Mouse (Mus musculus): ENCODE data around the gene Ndufs4.
"Not testable (repeated sequence)": the region's sequence is repeated elsewhere in the genome, so short reads cannot be mapped to it uniquely, and the experiment has no call there.

The Ndufs4 gene

DNA sequence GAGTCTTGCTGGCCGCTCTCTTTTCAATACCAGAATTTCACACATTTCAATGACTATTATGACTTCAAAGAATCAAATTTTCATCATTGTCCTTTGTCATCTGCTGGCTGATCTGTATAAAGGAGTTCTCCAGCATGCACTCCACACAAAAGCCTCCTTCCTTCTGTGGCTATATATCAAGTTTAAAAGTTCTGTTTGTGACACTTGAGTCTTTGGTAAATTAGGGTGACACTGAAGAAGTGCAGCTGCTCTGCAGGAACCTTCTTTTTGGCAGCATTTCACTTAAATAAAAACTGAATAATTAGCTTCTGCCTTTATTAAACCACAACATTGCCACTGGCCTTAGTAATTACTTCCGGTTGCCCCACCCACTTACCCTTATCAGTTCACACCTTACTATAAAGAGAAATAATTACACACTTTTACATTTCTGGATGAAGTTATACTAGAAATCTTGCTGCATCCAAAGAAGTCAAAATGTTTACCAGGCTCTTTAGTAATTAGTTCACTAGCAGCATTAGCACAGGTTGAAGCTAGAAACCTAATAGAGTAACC lies 68.1 kb downstream of the Ndufs4 start:
- peak; percentile 18 for DNase-seq

DNA sequence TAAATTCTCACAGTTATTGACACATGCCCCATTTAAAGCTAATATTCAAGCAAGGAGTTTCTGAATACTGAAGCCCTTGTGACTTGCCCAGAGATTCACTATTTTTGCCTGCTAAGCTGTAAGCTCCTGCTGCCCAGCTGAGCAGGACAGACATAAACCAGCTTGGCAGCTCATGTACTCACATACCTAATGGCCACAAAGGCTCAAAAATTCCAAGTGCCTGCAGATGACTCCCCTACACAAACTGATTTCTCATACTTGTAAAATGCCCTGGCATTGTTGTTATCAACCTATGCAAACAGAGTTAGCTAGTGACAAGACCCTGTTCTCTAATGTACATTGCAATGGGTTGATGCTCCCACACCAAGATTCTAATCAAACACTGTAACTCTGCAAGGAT lies 68.9 kb downstream of the Ndufs4 start:
- DNase-seq: no peak

DNA sequence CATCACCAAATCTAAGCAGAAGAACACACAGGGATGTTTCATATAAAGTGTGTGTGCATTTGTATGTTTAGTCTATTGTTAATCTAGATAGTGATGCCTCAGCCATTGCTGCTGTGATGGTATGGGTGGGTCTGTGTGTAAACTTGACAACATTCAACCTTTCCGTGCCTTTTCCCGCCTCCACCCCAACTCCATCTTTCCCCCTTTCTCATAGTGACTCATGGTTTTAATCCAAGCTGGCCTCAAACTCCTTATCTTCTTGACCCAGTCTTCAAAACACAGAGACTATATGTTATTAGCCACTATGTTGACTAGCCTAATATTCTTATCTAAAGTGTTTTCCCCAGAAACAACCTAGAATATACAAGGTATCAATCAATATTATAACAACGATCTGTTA lies 72.7 kb downstream of the Ndufs4 start:
- DNase-seq: no peak

DNA sequence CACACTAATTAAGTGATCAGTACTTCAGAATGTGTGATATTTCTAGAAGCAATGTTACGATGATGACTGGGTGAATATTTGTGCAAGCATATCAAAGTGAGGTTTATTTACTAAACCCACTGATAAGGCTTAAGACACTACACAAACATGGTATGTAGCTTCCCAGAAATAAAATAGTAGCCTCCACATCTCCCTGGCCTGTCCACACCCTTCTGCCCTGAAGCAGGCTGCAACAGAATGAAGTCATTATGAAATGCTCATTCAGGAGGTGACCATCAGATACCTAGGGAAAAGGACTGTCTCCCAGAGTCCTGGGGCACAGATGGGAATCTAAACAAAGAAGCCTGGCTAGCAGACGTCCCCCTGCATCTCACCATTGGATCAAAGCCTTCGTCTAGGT lies 73.1 kb downstream of the Ndufs4 start:
- no peak for DNase-seq

DNA sequence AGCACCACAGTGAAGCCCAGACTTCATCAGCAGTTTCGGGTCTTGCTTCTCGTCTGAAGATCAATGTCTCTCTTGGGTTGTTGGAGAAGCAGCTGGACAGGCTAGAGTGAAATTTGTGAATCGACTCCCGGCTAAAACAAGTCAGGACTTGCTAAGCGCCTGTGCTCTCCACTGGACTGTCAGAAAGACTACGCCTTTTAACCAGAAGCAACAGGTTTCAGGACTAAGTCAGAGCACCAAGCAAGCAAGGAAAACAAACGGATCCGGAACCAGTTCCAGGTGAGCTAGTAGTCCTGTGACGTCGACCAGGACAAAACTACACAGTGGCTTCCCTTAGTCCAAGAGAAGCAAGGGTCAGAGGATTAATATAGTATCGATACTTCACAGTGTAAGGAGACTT lies 77.5 kb downstream of the Ndufs4 start:
- DNase-seq: no peak

DNA sequence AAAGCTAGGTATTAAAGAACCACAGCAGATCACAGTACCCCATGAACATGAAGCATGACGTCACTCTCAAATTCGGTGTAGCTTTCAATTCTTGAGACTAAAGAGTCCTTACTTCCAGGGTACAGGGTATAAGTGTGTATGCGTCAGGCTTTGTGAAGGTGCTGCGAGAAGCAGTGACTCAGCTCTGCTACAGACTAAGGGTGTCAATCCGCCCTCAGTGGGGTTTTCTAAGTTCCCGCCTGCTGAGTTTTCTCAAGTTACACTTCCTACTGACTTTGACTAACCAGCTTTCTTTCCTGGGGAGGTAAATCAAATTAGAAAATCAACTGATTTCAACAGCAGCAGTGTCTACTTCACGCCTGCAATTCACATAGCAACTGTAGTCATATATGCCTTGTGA lies 83.4 kb downstream of the Ndufs4 start:
- DNase-seq: no peak

DNA sequence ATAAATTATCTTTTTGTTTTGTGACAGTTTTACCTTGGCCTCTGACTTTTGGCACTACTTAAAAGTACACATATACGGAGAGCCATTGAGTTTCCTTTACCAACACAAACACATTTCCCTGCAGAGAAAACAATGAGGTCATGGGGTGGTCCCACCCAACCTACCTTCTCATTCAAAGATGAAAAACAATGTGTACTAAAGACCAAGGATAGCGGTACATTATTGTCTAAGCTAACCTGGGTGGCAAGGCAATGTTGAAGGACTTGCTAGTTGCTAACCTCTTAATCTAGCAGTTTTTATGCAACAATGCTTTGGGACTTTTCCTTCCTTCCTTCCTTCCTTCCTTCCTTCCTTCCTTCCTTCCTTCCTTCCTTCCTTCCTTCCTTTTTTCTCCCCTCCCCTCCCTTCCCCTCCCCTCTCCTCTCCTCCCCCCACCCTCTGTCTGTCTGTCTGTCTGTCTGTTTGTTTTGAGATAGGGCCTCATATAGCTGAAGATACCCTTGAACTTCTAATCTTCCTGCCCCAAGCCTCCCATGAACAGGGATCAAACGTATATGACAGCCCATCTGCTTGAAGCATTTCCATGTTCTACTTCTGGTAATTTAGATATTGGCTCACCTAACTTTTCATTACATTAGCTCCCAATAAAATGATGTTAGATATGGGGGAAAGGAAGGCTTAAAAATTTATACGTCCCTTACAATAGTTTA lies 84.4 kb downstream of the Ndufs4 start:
- DNase-seq: no peak

DNA sequence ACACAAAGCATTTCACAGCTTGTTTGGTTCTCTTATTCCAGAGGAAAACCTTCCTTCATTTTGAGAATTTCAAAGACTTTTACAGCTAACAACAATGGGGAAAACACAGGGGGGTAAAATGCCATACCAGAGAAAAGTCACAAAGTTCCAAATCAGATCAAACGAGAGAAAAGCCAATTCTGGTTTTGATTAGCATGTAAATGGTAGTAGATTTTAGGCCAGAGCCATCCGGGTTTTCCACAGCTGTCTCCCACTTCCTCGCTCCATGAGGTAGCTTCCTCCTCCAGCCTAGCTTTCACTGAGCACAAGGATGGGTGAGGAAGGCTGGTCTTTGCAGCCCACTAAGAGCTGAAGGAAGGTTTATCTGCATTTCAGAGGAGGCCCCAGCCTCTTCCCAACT lies 90.3 kb downstream of the Ndufs4 start:
- no peak for DNase-seq

DNA sequence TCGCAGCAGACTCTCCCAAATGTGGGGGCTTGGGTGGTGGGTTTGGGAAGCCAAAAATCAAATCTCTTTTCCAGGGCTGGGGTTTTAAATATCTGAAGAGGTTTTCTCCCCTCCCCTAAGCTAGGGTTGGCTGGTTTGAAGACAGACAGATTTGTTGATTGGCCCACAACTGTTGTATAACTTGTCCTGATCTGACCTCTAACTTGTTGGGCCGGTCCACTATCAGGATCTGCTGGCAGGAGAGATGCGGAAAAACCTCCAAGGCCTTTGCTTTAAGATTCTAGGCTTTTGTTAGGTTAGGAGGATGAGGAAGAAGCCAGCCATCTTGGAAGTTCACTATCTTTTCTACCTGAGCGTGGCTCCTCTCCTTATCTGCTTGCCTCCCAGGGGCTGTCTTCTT lies 91.5 kb downstream of the Ndufs4 start:
- no peak for DNase-seq

DNA sequence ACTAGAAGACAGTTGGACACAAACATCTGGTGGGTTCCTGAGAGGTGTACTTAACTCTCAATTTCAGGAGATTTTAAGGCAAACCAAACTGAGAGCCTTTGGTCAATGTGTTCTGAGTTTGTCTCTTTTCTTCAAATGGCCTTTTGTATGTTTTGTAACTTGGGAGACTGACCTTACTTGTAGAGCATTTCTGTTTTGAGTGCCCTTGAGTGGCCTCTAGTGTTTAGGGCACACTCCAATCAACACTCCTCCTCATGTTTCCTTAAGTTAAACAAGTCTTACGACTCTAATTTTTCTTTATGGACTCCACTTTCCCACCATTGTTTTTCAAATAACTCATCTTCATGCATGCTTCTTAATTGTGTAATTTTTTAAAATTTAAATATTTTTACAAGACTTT lies 98.6 kb downstream of the Ndufs4 start:
- no peak for DNase-seq

DNA sequence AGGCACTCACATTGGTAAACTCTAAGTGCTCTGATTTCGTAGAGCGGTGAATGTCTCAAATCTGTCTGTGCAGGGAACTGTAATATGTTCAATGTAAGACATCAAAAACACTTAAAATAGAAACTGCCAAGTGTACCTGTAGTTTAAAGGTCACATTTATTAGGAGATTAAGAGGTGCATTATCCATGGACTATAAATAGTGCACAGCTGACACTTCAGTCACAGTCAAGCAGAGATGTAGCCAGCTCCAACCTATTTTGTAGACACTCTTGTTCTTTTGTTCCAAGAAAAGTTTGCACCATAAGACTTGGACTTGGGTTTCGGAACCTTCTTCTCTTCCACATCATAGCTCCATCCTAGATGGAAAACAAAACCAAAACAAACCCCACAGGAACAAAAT lies 99.5 kb downstream of the Ndufs4 start:
- DNase-seq: no peak

DNA sequence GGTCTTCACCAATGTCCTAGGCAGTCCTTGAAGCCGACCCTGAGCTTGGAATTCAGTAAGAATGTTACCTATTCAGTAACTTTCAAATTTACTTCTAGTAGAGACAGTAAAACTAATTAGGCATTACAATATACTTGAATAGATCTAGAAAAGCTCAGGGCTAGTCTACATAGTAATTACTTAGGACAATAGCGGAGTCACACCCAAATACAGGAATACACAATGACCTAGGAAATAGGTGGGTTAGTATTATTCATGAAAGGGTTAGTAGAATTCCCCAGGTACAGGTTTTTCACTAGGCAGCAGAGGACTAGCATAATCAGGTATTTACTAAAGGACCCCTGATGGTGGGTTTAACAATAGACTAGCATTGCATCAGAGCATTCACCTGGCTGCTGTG lies 109.4 kb downstream of the Ndufs4 start:
- DNase-seq: not testable (repeated sequence)

DNA sequence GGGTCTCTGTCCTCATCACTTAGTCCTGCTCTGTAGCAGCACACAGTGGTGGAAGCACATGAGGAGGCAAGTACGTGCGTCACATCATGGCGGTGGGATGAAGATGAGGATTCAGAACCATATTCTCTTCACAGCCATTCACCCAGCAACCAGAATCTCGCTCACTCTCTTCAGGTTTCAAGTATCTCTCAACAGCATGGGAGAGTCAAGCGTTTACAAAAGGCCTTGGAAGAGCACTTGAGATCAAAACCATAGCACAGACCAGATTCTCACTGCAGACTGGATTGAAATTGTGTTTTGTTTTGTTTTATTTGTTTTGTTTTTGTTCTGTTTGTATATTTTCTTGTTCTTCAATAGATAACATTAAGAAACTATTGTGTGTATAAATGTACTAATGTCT lies 110.8 kb downstream of the Ndufs4 start:
- no peak for DNase-seq

DNA sequence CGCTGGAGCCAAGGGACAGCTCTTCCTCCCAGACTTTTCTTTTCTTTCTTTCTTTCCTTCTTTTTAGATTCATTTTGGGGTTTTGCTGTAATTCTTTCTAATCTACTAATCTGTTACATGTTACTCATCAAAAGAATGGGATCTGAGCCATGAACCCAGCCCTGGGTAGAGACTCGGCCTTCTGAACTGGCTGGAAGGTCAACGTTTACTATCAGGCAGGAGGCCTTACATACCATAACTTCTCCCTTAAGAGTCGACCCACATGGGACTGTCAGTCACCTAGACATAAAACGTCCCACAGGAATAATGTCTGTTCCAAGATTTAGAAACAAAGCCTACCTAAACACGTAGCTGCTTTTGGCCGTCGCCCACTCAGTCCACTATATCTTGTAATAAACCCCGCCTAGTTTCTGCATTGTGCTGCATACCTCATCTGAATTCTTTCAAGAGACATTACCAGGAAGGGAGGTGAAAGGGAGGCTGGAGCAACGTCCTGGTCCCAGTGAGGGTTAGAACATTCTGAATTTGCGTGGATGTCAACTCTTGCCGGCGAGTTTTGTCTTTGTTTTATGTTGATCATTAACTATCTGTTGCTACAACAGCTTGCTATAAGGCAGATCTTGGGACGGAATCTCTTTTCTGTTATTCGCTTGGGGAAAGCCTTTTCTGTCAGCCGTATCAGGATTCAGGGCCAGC lies 116.5 kb downstream of the Ndufs4 start:
- DNase-seq: no peak

DNA sequence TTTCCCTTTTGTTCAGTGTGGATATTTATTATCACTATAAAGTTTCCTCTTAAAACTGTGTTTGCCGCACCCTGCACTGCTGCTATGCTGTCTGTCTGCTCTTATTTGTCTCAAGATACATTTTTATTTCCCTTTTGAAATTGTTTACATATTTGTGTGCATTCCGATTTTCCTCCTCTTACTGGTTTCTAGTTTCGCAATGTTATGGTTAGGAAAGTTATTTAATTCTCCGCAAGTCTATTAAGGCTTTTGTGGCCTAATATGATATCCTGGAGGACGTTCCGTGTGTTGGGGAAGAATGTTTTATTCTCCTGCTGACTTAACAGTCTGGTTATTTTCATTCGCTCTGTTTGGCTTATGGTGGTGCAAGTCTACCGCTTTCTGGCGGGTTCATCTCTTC lies 120.3 kb downstream of the Ndufs4 start:
- DNase-seq: no peak

DNA sequence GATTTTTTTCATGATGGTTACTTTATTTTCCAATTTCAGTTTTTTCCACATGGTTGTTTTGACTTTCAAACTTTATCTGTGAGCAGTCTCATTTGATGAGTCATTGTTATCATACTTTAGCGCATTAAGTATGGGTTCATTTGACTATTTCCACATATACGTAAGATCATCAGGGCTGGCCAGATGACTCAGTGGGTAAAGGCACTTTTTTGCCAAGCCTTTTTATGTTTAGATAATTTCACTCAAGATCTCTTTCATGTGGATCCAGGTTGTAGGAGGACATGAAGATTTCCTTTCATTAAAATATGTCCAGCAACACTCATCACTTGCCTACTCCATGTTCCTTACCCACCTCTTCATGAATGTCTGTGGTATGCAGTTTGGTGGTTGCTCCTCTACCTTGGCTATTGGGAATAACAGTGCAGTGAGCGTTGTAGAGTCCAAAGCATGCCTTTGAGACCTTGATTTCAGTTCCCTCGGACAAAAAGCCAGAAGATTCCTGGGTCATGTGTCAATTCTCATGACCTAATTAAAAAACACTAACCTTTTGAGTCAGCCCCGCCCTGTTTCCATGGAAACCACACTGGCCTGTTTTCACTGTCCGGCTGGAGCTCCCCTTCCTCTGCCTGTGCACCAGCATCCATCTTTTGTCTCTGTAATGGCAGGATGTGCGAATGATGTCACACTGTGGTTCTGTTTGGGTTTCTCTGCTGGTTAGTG lies 127.4 kb downstream of the Ndufs4 start:
- no peak for DNase-seq

DNA sequence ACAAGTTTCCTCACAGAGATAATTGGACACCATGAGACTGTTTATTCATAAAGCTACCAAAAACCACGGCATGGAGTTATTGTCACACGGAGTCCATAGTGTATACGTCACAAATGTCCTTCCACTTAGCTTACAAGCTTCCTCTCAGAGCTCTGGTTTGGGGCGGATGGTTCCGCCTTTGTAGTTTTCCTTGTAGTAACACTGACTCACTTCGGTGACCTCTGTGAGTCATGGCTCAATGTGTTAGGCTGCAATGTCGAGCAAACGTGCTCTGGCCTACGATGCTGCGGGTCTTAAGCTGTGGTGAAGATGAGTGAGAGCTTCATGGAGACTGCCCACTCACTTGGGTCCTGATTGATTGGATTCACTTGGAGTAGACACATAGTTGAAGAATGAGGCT lies 133.4 kb downstream of the Ndufs4 start:
- no peak for DNase-seq

Measured in lung, postnatal 14 days (tissue).